Mouse (Mus musculus): Measurements from ENCODE around the gene Slc38a10. TPM values are rescaled to one million over a fixed set of nuclear protein-coding genes. Genes with fewer than 3 reads are reported as not detected.

Slc38a10 gene
- total and polyA plus RNA-seq, 3 experiments, result 78.2 to 80.7 TPM; not detected in 1

DNA sequence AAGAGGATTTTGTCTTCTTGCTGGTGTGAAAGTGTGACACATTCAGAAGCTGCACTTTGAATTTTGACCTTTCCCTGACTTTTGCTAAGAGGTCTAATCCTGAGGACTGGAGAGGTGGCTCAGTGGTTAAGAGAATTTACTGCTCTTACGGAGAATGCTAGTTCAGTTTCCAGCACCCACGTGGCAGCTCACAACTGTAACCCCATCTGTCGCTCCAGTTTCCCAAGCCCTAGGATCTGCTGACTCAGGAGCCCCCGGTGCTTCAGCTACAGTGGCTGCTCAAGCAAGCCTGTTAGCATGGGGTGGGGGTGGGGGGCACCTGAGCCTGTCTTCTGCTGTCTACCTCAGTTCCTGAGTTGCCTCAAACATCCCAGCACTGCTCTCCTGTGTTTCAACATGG is 28.2 kb upstream of the Slc38a10 start:
- DNase-seq (ENCODE audit: low read depth, low spot score), result no peak
- Histone ChIP-seq H3K27ac (ENCODE audit: control insufficient read depth, low read depth, low read length) (no peak overlapping the region), H3K9ac (ENCODE audit: control insufficient read depth, low read depth, low read length, poor library complexity, severe bottlenecking) (no peak overlapping the region), H3K79me2 (ENCODE audit: control insufficient read depth, insufficient read depth, low read length, poor library complexity) (no peaks in the 10 kb centered on the region), H3K4me3 (ENCODE audit: control insufficient read depth in 1 of 2, insufficient read depth in 1 of 2, low read depth in 2 of 2, low read length in 2 of 2) (no peak overlapping the region), H3K9me3 (replicated peaks; ENCODE audit: insufficient read depth, low read length) (no peaks in the 10 kb centered on the region), H3K27me3 (ENCODE audit: control insufficient read depth in 1 of 2, insufficient read depth in 2 of 2, low read length in 2 of 2) (peaks cover 22 to 23% of the 10 kb centered on the region in 2 experiments), H3K36me3 (ENCODE audit: control insufficient read depth in 1 of 2, insufficient read depth in 2 of 2, low read length in 2 of 2) (no peaks in the 10 kb centered on the region), H3K4me1 (ENCODE audit: control insufficient read depth in 1 of 2, insufficient read depth in 2 of 2, low read length in 2 of 2) (no peaks in the 10 kb centered on the region)
- TF ChIP-seq ZC3H11A (IDR thresholded peaks at IDR 0.05; ENCODE audit: low read depth, low read length) (no peak), ETS1 (IDR thresholded peaks at IDR 0.05; ENCODE audit: low read depth, low read length) (no peak), MYB (IDR thresholded peaks at IDR 0.05; ENCODE audit: low read depth, low read length) (no peak), TCF12 (IDR thresholded peaks at IDR 0.05; ENCODE audit: low read depth, low read length) (no peak), E2F4 (IDR thresholded peaks at IDR 0.05; ENCODE audit: borderline replicate concordance, low read depth, low read length) (no peak), TBP (IDR thresholded peaks at IDR 0.05; ENCODE audit: low read depth, low read length) (no peak), CTCF (IDR thresholded peaks at IDR 0.05 in 2 of 3, conservative IDR thresholded peaks at IDR 0.05 in 1 of 3; ENCODE audit: control insufficient read depth in 1 of 3, insufficient read depth in 1 of 3, low read depth in 2 of 3, low read length in 3 of 3, poor library complexity in 1 of 3, severe bottlenecking in 1 of 3) (no peak), MXI1 (IDR thresholded peaks at IDR 0.05; ENCODE audit: low read depth, low read length) (no peak), MEF2A (IDR thresholded peaks at IDR 0.05; ENCODE audit: extremely low read depth, insufficient replicate concordance, low read depth, low read length, poor library complexity, severe bottlenecking) (no peak), ZNF384 (IDR thresholded peaks at IDR 0.05; ENCODE audit: low read depth, low read length) (no peak), NELFE (IDR thresholded peaks at IDR 0.05; ENCODE audit: low read depth, low read length) (no peak), CHD2 (IDR thresholded peaks at IDR 0.05; ENCODE audit: low read length) (no peak), MYC (IDR thresholded peaks at IDR 0.05; ENCODE audit: low read depth, low read length) (no peak), MAZ (IDR thresholded peaks at IDR 0.05; ENCODE audit: low read depth, low read length) (no peak)

DNA sequence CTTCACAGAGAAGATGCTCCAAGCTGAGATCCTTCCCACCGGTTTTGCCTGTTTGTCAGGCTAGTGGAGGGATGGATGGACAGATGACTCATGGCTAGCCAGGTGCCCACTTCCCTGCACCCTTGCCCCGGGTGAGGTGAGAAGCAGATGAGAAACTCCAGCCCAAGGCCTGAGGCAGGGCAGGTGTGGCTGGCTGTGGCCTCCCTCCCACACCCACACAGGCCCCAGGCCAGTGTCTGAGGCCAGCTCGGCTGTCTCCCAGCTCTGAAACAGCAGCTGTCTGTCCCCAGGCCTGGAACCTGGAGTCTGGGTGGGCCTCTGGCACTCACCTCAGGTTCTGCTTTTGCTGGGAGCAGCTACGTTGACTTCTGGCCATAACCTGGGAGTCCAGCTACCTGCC is 24.8 kb upstream of the Slc38a10 start:
- no peak for DNase-seq (ENCODE audit: low read depth, low spot score)
- no peak overlapping the region for H3K9ac ChIP-seq (ENCODE audit: control insufficient read depth, low read depth, low read length, poor library complexity, severe bottlenecking)
- H3K27me3 ChIP-seq (ENCODE audit: control insufficient read depth in 1 of 2, insufficient read depth in 2 of 2, low read length in 2 of 2), result peaks cover 24 to 29% of the 10 kb centered on the region in 2 experiments
- H3K36me3 ChIP-seq (ENCODE audit: control insufficient read depth in 1 of 2, insufficient read depth in 2 of 2, low read length in 2 of 2), result no peaks in the 10 kb centered on the region
- no peaks in the 10 kb centered on the region for H3K79me2 ChIP-seq (ENCODE audit: control insufficient read depth, insufficient read depth, low read length, poor library complexity)
- H3K4me3 ChIP-seq (ENCODE audit: control insufficient read depth in 1 of 2, insufficient read depth in 1 of 2, low read depth in 2 of 2, low read length in 2 of 2), result no peak overlapping the region
- H3K4me1 ChIP-seq (ENCODE audit: control insufficient read depth in 1 of 2, insufficient read depth in 2 of 2, low read length in 2 of 2), result no peaks in the 10 kb centered on the region
- H3K27ac ChIP-seq (ENCODE audit: control insufficient read depth, low read depth, low read length), result no peak overlapping the region
- TF ChIP-seq GABPA (IDR thresholded peaks at IDR 0.05; ENCODE audit: low read depth, low read length) (no peak), CTCF (IDR thresholded peaks at IDR 0.05 in 2 of 3, conservative IDR thresholded peaks at IDR 0.05 in 1 of 3; ENCODE audit: control insufficient read depth in 1 of 3, insufficient read depth in 1 of 3, low read depth in 2 of 3, low read length in 3 of 3, poor library complexity in 1 of 3, severe bottlenecking in 1 of 3) (no peak), NRF1 (IDR thresholded peaks at IDR 0.05; ENCODE audit: insufficient read depth, low read depth, low read length, poor library complexity, severe bottlenecking) (no peak), MEF2A (IDR thresholded peaks at IDR 0.05; ENCODE audit: extremely low read depth, insufficient replicate concordance, low read depth, low read length, poor library complexity, severe bottlenecking) (no peak), MAZ (IDR thresholded peaks at IDR 0.05; ENCODE audit: low read depth, low read length) (no peak)
- no peaks in the 10 kb centered on the region for H3K9me3 ChIP-seq (replicated peaks; ENCODE audit: insufficient read depth, low read length)

All from MEL (cell line).